Mouse (Mus musculus): ENCODE results near the gene Itpkb. TPM values are rescaled to one million over a fixed set of nuclear protein-coding genes. Genes with fewer than 3 reads are reported as not detected.
A peak's percentile ranks its signal among the peaks of the same experiment; 100 is the strongest.

The Itpkb gene
- polyA plus RNA-seq, 1 experiment from 2014 or later, result 8.4 TPM

DNA sequence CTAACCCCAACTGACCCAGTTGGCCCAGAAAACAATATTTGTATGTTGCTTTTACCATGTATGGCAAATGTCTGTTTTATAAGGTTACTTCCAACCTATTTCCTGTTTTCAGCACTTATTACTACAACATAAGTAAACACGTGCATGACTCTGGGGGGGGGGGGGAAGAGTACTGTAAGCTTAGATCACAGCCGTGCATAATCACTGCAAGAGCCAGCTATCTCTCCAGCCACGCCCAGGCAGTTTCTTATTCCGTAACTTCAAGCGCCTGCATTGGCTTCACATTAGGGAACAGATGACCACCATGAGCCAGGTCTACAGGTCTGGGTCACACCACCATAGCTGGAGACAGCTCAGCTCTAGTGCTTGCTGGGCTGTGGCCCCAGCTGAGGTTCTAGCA is 99.5 kb downstream of the Itpkb start:
- no peak overlapping the region for H3K4me2 ChIP-seq (replicated peaks; ENCODE audit: low read depth, low read length)
- no peak overlapping the region for H3K27ac ChIP-seq (ENCODE audit: low read length)
- TF ChIP-seq CTCF (IDR thresholded peaks at IDR 0.05) (no peak), EP300 (IDR thresholded peaks at IDR 0.05) (no peak)
- H3K4me3 ChIP-seq (ENCODE audit: low read depth, low read length), result no peak overlapping the region
- no peaks in the 10 kb centered on the region for H3K36me3 ChIP-seq (ENCODE audit: insufficient read depth, low read length)
- no peaks in the 10 kb centered on the region for H3K9me3 ChIP-seq (ENCODE audit: low read length)
- no peak for ATAC-seq
- H3K4me1 ChIP-seq (ENCODE audit: insufficient read depth, low read depth, low read length), result no peaks in the 10 kb centered on the region
- WGBS, result 47% methylated on average over 5 of the region's 5 CpGs
- H3K9ac ChIP-seq (replicated peaks; ENCODE audit: low read depth), result no peak overlapping the region
- DNase-seq (ENCODE audit: low spot score), result no peak
- no peaks in the 10 kb centered on the region for H3K27me3 ChIP-seq (replicated peaks; ENCODE audit: insufficient read depth, low read length)

DNA sequence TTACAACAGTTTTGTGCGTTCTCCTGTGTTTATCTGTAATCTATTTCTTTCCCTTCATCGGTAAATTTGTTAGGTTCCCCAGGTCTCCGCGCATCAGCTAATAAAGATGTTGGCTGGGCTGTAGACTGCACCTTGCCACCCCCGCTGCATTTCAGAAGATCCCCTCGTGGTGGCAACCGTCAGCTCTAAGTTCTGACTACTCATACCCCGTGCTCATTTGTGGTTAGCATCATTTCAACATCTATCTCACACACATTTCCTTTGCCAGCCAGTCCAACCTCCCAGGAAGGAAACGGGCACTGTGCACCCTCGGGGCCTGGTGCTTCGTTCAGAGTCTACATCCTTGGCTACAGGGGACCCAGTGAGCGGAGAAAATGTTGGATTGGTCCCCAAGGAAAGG is 101.5 kb downstream of the Itpkb start:
- Histone ChIP-seq H3K36me3 (ENCODE audit: insufficient read depth, low read length) (no peaks in the 10 kb centered on the region), H3K27ac (ENCODE audit: low read length) (no peak overlapping the region), H3K9ac (replicated peaks; ENCODE audit: low read depth) (no peak overlapping the region), H3K4me3 (ENCODE audit: low read depth, low read length) (no peak overlapping the region), H3K4me2 (replicated peaks; ENCODE audit: low read depth, low read length) (no peak overlapping the region), H3K4me1 (ENCODE audit: insufficient read depth, low read depth, low read length) (no peaks in the 10 kb centered on the region), H3K27me3 (replicated peaks; ENCODE audit: insufficient read depth, low read length) (no peaks in the 10 kb centered on the region), H3K9me3 (ENCODE audit: low read length) (no peaks in the 10 kb centered on the region)
- DNase-seq (ENCODE audit: low spot score) (peak; percentile 49), ATAC-seq (no peak)
- 60% methylated on average over 12 of the region's 12 CpGs for WGBS
- TF ChIP-seq EP300 (IDR thresholded peaks at IDR 0.05), result no peak
- TF ChIP-seq CTCF (IDR thresholded peaks at IDR 0.05), result peak; percentile 30

DNA sequence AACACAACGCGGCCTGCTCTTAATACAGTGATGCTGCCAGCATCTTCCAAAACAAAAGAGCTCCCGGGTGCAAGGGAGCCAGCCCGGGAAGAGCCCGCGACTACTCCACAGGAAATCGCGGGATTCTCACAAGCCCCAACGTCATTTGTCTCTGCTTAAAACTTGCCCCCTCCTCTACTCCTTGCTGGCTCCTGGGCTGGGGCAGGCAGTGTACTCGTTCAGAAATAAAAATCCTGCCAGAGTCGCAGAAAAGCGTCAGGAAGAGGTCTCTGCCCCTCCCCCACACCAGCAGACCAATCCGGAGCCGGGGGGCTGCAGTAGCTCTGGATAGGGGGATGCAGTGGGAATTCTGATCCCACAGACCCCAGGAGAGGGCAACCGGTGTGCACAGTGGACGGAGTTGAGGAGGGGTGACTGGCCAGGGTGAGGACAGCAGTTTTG is 102.8 kb downstream of the Itpkb start:
- TF ChIP-seq EP300 (IDR thresholded peaks at IDR 0.05), result no peak
- TF ChIP-seq CTCF (IDR thresholded peaks at IDR 0.05), result no peak
- DNase-seq (ENCODE audit: low spot score) (no peak), ATAC-seq (no peak)
- Histone ChIP-seq H3K9ac (replicated peaks; ENCODE audit: low read depth) (no peak overlapping the region), H3K4me3 (ENCODE audit: low read depth, low read length) (no peak overlapping the region), H3K27me3 (replicated peaks; ENCODE audit: insufficient read depth, low read length) (no peaks in the 10 kb centered on the region), H3K4me1 (ENCODE audit: insufficient read depth, low read depth, low read length) (no peaks in the 10 kb centered on the region), H3K9me3 (ENCODE audit: low read length) (no peaks in the 10 kb centered on the region), H3K4me2 (replicated peaks; ENCODE audit: low read depth, low read length) (0 out of 2 replicates have a peak overlapping the region, but pooled peaks have one; percentile 4), H3K27ac (ENCODE audit: low read length) (no peak overlapping the region), H3K36me3 (ENCODE audit: insufficient read depth, low read length) (no peaks in the 10 kb centered on the region)
- WGBS, result 2% methylated on average over 16 of the region's 16 CpGs

DNA sequence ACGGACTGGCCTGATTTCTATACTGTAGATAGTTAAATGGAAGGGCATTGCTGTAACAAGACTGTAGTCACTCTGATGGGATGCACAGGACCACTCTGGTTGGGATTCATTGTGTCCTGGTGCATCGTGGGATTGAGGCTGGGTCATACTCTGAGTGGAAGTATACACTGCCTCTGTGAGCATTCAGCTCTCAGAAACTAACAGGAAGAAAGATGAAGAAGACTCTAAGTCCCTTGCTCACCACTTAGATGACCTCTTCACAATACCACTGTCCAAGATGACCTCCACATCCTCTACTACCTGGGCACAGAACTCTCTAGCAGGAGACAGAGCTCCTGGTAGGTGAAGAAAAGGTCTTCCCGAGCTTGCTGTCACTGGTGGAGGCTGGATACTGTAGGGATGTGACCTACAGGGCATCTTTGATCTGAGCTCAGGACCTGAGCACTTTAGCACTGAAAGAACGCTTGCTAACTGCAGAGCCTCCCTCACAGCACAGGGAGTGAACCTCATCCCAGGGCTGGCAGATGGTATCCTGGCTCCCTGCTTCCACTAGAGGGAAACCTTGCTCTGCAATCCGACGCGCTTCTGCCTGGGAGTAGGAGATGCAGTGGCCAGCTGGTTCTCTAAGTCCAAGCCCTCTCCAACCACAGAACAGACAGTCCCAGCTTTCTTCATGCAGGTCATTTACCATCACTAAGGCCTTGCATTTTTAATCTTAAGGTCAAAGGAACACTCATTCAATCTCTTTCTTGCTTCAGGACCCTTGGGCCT is 103.7 kb downstream of the Itpkb start:
- no peak for TF ChIP-seq EP300 (IDR thresholded peaks at IDR 0.05)
- peak; percentile 97 for TF ChIP-seq CTCF (IDR thresholded peaks at IDR 0.05)
- DNase-seq (ENCODE audit: low spot score) (peak; percentile 94), ATAC-seq (peak; percentile 90)
- Histone ChIP-seq H3K4me2 (replicated peaks; ENCODE audit: low read depth, low read length) (no peak overlapping the region), H3K9me3 (ENCODE audit: low read length) (no peaks in the 10 kb centered on the region), H3K4me3 (ENCODE audit: low read depth, low read length) (no peak overlapping the region), H3K36me3 (ENCODE audit: insufficient read depth, low read length) (no peaks in the 10 kb centered on the region), H3K27me3 (replicated peaks; ENCODE audit: insufficient read depth, low read length) (no peaks in the 10 kb centered on the region), H3K4me1 (ENCODE audit: insufficient read depth, low read depth, low read length) (no peaks in the 10 kb centered on the region), H3K9ac (replicated peaks; ENCODE audit: low read depth) (no peak overlapping the region), H3K27ac (ENCODE audit: low read length) (no peak overlapping the region)
- WGBS, result 15% methylated on average over 7 of the region's 7 CpGs

DNA sequence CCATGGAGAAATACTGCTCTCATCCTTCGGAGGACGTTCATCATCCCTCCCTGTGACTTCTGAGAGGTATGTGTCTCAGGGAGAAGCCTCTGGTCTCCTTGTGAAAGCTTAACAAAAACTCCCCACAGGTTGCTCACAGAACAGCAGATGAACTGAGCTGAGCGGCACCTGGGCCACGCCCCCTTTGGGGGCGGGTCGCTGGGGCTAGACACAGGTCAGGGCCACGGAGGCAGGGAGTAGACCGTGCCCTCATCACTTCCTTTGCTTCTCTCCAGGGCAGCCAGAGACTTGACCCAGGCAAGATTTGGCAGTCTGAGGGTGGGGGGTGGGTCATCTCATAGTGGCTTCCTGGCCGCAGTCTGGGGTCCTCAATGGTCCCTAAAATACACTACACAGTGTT is 104.6 kb downstream of the Itpkb start:
- Histone ChIP-seq H3K9ac (replicated peaks; ENCODE audit: low read depth) (no peak overlapping the region), H3K9me3 (ENCODE audit: low read length) (no peaks in the 10 kb centered on the region), H3K4me3 (ENCODE audit: low read depth, low read length) (no peak overlapping the region), H3K27ac (ENCODE audit: low read length) (no peak overlapping the region), H3K4me2 (replicated peaks; ENCODE audit: low read depth, low read length) (no peak overlapping the region), H3K4me1 (ENCODE audit: insufficient read depth, low read depth, low read length) (no peaks in the 10 kb centered on the region), H3K36me3 (ENCODE audit: insufficient read depth, low read length) (no peaks in the 10 kb centered on the region), H3K27me3 (replicated peaks; ENCODE audit: insufficient read depth, low read length) (no peaks in the 10 kb centered on the region)
- TF ChIP-seq CTCF (IDR thresholded peaks at IDR 0.05) (0 out of 2 replicates have a peak, but pooled peaks have one; percentile 11), EP300 (IDR thresholded peaks at IDR 0.05) (no peak)
- DNase-seq (ENCODE audit: low spot score) (peak; percentile 42), ATAC-seq (no peak)
- WGBS, result 7% methylated on average over 9 of the region's 9 CpGs

DNA sequence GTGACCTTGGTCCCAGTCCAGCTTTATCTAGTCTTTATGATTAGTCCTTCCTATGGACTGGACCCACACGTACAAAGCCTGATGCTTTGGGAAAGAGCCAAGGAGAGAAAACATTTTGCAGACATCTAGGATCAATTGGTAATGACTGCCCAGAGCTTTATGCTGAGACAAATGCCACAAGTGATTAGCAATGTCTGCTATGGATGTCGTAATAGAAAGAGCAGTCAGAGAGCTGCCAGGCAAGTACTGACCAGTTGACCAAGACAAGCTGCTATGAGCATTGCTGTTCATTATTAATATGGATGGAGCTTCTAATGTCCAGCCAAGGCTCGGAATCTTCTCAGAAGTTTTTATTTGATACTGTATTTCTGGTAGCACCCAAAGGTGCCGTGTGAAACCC is 109.2 kb downstream of the Itpkb start:
- Histone ChIP-seq H3K9ac (replicated peaks; ENCODE audit: low read depth) (no peak overlapping the region), H3K4me3 (ENCODE audit: low read depth, low read length) (no peak overlapping the region), H3K36me3 (ENCODE audit: insufficient read depth, low read length) (no peaks in the 10 kb centered on the region), H3K4me2 (replicated peaks; ENCODE audit: low read depth, low read length) (no peak overlapping the region), H3K27me3 (replicated peaks; ENCODE audit: insufficient read depth, low read length) (no peaks in the 10 kb centered on the region), H3K9me3 (ENCODE audit: low read length) (no peaks in the 10 kb centered on the region), H3K4me1 (ENCODE audit: insufficient read depth, low read depth, low read length) (no peaks in the 10 kb centered on the region), H3K27ac (ENCODE audit: low read length) (no peak overlapping the region)
- TF ChIP-seq CTCF (IDR thresholded peaks at IDR 0.05) (no peak), EP300 (IDR thresholded peaks at IDR 0.05) (no peak)
- peak; percentile 73 for DNase-seq (ENCODE audit: low spot score)
- WGBS, result 50% methylated on average over 4 of the region's 4 CpGs
- peak; percentile 46 for ATAC-seq

All from lung, postnatal 0 days (tissue).